Mouse (Mus musculus): ENCODE measurements around the gene Trappc3l.
"Not testable (repeated sequence)": the region's sequence is repeated elsewhere in the genome, so short reads cannot be mapped to it uniquely, and the experiment has no call there.

The Trappc3l gene

GRCm38 (mm10) chr10:34037401-34037800 lies at the start of gene Trappc3l:
Trappc3l (plus strand) TSS chr10:34037597.
- DNase-seq (ENCODE audit: low spot score in 2 of 2), result no peak

- DNase-seq (ENCODE audit: low spot score in 2 of 2), result not testable (repeated sequence)
Observed at GRCm38 (mm10) chr10:33996686-33997085, 40.7 kb upstream of the Trappc3l start.

GRCm38 (mm10) chr10:33998397-33998796 lies 39.0 kb upstream of the Trappc3l start:
- DNase-seq (ENCODE audit: low spot score in 2 of 2), result no peak

GRCm38 (mm10) chr10:34012581-34012980 lies 24.8 kb upstream of the Trappc3l start:
- no peak for DNase-seq (ENCODE audit: low spot score in 2 of 2)

GRCm38 (mm10) chr10:34013241-34013640 lies 24.2 kb upstream of the Trappc3l start:
- DNase-seq (ENCODE audit: low spot score in 2 of 2), result no peak

GRCm38 (mm10) chr10:34018746-34019301 lies 18.6 kb upstream of the Trappc3l start:
- no peak for DNase-seq (ENCODE audit: low spot score in 2 of 2)

- DNase-seq (ENCODE audit: low spot score in 2 of 2), result peak; percentile 98 to 99
Observed at GRCm38 (mm10) chr10:34019302-34020075, 17.9 kb upstream of the Trappc3l start, which contains the start of gene Rwdd1. Rwdd1 (minus strand) TSS chr10:34019624.

- DNase-seq (ENCODE audit: low spot score in 2 of 2), result no peak
Observed at GRCm38 (mm10) chr10:34030322-34030721, 7.1 kb upstream of the Trappc3l start.

GRCm38 (mm10) chr10:34033630-34034305 lies 3.6 kb upstream of the Trappc3l start:
- peak; percentile 40 to 61 for DNase-seq (ENCODE audit: low spot score in 2 of 2)

- no peak for DNase-seq (ENCODE audit: low spot score in 2 of 2)
Observed at GRCm38 (mm10) chr10:34036587-34036986, 810 bp upstream of the Trappc3l start.

- DNase-seq (ENCODE audit: low spot score in 2 of 2), result no peak
Observed at GRCm38 (mm10) chr10:34044210-34044609, 6.8 kb downstream of the Trappc3l start, which contains the start of gene Calhm4. Calhm4 (minus strand) TSS chr10:34044310.

GRCm38 (mm10) chr10:34053987-34054386 lies 16.6 kb downstream of the Trappc3l start:
- DNase-seq (ENCODE audit: low spot score in 2 of 2), result no peak

GRCm38 (mm10) chr10:34066591-34066990 lies 29.2 kb downstream of the Trappc3l start:
- no peak for DNase-seq (ENCODE audit: low spot score in 2 of 2)

GRCm38 (mm10) chr10:34069606-34070005 lies 32.2 kb downstream of the Trappc3l start:
- no peak for DNase-seq (ENCODE audit: low spot score in 2 of 2)

GRCm38 (mm10) chr10:34070999-34071492 lies 33.6 kb downstream of the Trappc3l start:
- DNase-seq (ENCODE audit: low spot score in 2 of 2), result no peak

- no peak for DNase-seq (ENCODE audit: low spot score in 2 of 2)
Observed at GRCm38 (mm10) chr10:34071650-34072049, 34.3 kb downstream of the Trappc3l start.

GRCm38 (mm10) chr10:34074522-34075200 lies 37.3 kb downstream of the Trappc3l start:
- DNase-seq (ENCODE audit: low spot score in 2 of 2), result no peak

GRCm38 (mm10) chr10:34086514-34086913 lies 49.1 kb downstream of the Trappc3l start:
- no peak for DNase-seq (ENCODE audit: low spot score in 2 of 2)

GRCm38 (mm10) chr10:34088515-34088914 lies 51.1 kb downstream of the Trappc3l start:
- no peak for DNase-seq (ENCODE audit: low spot score in 2 of 2)

GRCm38 (mm10) chr10:34089517-34089916 lies 52.1 kb downstream of the Trappc3l start:
- no peak for DNase-seq (ENCODE audit: low spot score in 2 of 2)

GRCm38 (mm10) chr10:34090481-34090880 lies 53.1 kb downstream of the Trappc3l start:
- DNase-seq (ENCODE audit: low spot score in 2 of 2), result no peak

GRCm38 (mm10) chr10:34091888-34092287 lies 54.5 kb downstream of the Trappc3l start:
- no peak for DNase-seq (ENCODE audit: low spot score in 2 of 2)
